Mouse (Mus musculus): ENCODE measurements at regions not wholly inside any gene's neighbourhood (a gene's known extent, or its start where the extent isn't known, plus 50 kb on each side); places are given as distances from the start of the nearest gene placed in this dataset.
"Not testable (repeated sequence)": the region's sequence is repeated elsewhere in the genome, so short reads cannot be mapped to it uniquely, and the experiment has no call there.

DNA sequence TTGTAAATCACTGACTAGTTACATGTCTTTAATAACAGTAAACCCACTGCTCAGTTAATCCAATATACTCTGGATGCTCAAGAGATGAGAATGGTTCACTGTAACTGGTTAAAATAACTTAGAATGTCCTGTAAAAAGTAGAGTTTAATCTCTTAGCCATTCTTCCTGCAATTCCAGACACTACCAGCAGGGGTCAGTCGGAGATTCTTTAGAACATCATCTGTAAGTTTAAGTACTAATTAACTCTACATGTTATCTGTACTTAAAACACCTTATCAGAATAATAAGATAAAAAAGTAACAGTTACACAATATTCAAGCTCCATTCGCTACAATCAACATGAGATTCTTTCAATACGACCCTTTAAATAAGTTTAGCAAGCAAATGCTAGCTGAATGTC, 58.7 kb upstream of the Olig3 start:
- no peak for DNase-seq

DNA sequence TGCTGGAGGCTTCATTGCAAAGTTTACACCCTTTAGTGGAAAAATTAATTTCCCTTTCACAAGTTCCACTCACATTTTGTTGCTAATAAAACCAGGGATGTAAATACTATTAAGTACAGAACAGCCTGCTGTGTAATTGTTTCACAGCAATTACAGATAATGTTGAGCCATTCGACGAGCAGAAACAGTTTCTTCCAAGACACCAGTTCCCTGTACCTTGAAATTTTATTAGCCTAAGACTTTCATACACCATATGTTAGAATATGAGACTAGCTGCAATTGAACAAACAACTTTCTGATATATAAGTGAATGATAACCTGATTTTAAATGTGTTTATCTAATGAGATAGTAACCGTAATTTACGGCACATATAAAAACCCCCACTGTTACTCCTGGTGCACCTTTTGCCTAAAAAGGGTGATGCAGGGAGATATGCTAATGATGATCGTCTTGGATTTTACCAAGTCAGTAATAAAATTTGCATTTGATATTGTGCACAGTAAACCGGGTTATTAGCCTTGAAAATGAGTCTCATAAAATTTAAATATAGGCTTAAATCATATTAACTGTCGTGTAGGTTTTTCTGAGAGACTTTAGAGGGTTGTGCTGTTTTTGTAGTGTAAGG, 60.8 kb upstream of the Olig3 start:
- no peak for DNase-seq

DNA sequence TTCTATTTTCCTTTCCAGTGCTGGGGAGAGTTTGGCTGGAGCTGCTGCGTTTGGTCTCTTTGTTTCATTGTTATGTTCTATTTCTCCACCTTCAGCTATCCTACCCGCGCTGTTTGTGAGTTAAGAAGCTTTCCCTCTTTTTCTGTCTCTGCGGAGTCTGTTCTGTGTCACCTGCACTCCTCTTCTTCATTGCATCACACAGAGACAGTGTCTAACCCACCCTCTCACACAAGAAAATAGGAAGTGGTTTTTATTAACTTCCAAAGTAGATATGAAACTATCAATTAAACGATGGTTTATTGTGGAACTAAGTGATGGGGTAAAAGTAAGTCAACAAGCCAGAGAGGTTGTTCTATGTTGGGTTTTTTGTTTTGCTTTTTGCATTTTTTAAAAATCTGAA, 64.9 kb upstream of the Olig3 start:
- DNase-seq = no peak

DNA sequence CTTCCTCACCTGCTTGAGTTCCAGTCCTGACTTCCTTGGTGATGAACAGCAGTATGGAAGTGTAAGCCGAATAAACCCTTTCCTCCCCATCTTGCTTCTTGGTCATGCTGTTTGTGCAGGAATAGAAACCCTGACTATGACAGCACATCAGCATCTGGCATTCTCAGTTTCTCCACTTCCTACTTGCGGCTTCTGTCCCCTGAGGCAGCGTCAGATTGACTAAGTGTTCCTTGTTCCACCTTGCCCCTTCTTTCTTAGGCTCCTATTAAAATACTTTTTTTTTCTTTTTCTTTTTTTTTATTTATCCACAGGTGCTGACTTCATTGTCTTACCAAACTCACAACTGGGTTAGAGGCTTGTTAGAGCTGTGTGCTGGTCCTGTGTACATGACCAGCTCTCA, 65.3 kb upstream of the Olig3 start:
- not testable (repeated sequence) for DNase-seq

DNA sequence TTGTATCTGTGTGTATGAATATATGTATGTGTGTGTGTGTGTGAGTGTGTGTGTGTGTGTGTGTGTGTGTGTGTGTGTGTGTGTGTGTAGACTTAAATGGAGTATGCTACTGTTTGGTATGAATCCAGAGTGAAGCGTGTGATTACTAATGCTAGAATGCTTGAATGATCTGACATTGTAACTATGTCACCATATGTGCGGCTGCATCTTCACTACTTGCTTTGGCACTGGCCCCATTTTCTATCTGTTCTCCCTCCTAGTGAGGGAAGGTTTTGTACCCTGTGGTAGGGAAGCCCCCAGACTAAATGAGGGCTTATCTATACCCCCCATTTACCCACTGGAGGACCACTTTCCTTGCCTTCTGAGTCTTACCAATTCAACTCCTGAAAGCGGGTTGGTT, 74.2 kb upstream of the Olig3 start:
- DNase-seq = no peak

DNA sequence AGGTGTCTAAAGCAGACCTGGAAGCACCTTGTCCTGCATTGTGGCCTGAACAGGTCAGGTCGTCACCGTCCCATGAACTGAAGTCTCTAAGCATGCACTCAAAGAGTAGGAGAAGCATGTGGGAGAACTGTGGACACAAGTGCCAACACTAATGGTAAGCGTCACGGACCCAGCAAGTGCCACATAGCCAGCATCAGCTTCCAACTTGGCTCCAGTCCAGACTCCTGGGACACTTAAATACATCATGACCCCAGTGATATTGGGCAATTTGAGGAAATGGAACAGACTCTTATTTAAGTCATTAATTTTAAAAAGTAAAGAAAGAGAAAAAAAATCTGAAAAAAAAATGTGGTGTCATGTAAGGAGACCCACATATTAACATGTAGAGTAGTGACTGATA, 75.3 kb upstream of the Olig3 start:
- DNase-seq = no peak

DNA sequence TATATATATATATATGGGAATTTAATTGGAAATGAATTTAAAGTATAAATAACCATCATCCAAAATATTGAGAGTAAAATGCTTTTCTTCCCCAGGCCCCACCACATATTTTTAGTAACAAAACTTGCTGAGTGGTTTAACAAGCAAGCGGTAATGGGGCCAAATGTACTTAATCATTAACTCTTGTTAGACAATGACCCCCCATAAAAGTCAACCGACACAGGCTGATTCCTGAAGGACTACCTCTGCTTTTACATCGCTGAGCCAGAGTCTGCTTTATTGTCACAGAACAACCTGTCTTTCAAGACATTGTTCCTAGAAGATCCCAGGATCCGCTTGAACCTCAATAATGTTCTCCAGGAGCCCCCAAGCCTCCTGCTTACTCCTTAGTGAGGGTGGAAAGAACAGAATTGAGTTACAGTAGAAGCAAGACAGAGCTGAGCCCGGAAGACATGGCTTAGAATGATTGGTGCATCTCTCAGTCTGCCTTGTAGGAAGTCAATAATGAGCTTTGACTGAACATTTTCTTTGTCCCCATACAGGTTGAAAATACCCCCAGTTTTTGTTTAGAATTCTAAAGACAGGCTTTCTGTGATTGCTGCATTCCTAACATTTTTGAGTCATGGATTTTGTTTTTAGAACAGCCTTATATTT, 78.0 kb upstream of the Olig3 start:
- no peak for DNase-seq

DNA sequence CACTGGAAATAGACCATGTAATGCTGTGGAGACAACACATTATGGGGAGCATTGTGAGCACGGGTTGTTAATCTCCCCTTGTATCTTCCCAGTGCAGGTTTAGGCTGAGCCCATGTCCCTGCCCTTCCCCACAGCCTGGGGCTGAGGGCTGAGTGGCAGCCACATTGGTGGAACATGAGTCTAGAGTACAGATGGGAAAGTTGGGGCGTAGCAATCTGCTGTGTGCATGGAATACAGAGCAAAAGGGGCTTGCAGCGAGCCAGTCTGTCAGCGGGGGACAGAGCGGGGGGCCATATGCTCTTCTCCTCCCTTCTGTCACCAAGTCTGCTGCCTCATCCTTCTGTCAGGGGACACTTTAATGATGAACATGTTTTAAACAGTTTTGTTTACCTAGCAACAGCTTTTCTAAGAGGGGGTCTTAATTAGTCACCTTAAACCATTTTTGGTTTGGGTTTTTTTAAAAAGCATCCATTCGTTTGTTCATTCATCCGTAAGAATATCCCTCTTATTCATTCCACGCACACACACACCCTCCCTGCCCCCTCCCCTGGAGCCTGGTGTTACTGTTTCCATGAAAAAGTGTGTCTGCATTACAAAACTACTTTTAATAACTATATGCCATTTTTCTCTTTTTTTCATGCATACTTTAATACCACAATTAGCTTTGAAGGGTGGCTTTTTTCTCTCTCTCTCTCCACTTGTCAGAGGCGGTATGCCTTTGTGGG, 79.1 kb upstream of the Olig3 start:
- DNase-seq = no peak

DNA sequence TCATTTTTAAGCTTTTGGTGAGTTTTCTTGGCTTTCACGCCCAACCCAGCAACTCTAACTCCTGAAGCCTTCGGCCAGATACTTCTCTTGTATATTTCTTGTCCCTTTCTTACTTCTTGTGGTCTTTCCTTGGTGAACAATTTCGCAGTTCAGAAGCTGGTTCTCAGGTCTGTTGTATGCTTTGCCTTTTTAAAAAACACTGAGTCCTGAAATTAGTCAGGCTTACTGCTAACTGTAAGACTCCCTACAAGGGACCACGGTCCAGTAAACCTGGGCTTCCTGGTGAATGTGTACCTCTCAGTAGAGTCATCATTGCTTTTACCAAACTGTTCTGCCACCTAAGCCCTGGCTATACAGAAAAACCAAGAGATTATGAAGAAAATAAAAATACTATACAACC, 81.3 kb upstream of the Olig3 start:
- DNase-seq = no peak

DNA sequence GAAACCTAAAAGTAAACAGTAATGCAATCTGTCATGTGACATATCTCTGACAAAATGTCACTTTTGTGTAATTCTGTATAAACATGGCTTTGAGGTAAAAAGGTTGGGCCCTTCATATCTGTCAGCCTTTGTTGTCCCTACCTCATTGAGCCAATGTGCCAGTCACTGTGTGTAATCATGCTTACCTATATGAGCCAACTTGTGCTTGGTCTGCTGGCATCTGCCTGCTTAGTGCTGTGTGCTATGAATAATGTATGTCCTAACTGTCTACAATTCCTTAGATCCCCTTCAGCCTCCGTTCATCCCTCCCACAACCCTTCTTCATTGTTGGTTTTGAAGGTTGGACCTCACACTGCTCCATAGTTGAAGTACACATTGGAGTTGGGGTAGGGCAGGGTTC, 86.9 kb upstream of the Olig3 start:
- no peak for DNase-seq

DNA sequence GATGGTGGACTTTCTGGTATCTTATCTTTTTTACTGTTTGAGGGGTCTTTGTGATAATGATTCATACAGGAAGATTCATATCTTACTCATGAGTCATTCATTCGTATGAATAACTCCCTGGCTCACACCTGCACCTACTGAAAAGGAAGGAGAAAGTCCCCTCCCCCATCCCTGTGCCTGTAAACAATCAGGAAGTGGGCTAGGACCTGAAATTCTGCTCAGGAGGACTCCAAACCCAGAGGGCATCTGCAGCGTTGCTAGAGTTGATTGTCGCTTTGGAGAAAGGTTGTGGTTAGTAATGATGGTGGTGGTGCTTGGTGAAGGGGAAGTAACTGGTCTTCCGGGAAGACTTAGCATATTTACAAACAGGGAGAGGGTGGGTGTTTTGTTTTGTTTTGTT, 88.3 kb upstream of the Olig3 start:
- no peak for DNase-seq

DNA sequence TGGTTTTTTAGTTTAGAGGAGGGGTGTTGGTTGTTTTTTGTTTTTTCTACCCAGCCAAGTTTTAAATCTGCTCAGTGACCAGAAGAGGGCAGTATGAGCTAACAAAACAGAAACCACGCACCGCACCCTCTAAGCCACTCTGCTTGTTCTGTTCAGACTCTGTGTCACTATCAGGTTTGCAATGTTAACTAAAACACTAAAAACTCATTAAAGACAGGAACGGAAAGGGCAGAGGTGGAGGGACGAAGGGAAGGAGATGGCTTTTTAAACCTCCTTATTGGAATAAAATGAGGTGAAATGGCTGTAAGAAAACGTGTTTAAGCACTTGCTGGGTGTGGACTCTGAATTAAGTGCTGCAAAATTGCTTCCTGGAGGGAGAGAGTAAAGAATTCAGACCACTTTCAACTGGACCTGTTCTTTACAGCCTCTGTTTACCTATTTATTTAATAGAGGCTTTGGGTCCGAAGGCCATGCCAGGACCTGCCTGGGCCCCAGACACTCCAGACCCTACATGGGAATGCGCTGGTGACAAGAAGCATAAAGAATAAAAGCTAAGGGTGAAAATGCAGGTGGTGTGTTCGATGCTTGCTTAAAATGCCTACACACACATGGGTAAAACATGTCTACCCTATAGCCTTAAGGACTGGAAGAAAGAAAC, 116.1 kb upstream of the Olig3 start:
- peak; percentile 45 for DNase-seq

DNA sequence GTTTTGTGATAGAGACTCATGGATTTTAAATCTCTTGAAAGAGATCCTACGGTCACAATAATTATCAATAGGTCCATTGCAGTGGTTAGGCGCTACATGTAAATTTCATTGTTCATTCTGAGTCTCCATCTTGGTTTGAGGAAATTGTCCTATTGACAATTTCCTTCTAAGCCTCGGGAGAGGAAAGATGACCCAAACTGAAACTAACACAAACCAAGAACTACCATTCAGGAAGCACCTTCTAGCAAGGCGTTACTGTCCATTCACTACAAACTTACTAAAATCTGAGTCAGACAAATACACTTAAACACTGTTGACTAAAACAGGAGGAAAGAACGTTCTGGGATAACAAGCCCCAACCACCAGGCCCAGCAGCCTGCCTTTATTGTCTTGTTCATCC, 140.1 kb upstream of the Olig3 start:
- no peak for DNase-seq

DNA sequence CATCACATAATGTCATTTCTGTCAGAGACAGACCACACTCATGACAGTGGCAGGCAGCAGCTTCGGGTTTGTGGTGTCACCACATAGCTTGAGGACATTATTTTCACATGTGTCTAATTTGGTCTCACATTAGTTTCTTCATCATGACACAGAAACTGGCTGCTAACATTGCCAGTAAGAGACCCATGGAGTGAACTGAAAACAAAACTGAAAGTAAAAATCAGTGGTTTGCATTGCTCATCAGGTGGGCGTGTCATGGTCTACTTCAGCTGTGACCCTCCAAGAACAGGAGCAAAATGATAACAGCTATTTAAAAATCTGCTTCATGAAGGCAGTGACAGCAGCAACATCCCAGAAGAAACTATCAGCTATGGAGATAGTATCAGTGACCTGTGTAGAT, 146.6 kb upstream of the Olig3 start:
- no peak for DNase-seq

DNA sequence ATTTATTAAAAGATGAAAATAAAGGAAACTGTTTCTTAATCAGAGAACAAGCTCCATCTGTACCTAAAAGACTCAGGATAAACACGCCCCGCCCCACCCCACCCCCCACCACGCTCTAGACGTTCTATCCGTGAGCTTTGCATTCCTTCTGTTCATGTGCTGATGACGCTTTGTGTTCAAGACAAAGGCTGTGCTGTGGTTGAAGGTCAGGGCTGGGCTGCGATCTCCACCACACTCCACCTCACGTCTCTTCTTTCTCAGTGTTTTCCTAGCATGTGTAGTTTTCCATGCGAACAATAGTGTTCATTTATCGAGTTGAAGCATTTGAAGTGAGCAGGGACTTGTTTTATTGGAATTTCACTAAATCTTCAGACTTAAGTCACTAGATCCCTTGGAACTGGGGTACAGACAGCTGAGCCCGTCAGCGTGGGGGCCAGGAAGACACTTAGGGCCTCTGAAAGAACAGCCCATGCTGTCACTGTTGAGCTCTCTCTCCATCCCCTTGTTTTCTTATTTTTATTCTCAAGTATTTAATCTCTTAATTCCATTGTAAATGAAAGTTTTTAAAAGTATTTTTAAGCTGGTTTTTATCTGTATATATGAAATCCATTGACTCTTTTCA, 148.1 kb upstream of the Olig3 start:
- DNase-seq = no peak

DNA sequence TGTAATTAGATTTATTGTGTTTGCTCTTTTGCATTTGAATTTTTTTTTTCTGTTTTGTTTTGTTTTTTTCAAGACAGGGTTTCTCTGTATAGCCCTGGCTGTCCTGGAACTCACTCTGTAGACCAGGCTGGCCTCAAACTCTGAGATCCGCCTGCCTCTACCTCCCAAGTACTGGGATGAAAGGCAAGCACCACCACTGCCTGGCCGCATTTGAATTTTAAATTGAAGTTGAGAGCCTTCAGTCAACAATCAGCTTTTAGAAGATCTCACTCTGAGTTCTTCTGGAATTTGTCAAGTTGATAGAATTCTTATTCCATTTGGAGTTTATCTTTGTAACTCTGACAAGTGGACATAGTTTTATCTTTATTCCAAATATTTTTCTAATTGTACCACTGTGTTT, 148.8 kb upstream of the Olig3 start:
- DNase-seq = no peak

DNA sequence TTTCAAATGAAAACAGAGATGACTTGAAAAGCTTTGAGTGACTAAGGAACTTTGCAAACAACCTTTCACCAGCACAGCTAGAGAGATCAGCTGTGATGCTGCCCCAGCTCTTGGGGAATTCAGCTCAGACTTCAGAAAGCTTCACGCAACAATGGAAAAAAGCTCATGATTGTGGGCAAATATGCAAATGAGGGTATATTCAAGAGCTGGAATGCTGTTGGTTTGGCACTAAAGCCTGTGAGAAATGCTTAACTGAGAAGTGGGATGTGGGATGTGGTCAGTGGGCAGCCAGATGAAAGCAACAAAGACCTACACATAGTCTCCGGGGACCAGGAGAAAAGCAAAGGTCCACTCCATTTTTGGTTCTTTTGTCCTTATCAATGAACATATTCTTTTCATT, 156.0 kb upstream of the Olig3 start:
- DNase-seq = no peak

DNA sequence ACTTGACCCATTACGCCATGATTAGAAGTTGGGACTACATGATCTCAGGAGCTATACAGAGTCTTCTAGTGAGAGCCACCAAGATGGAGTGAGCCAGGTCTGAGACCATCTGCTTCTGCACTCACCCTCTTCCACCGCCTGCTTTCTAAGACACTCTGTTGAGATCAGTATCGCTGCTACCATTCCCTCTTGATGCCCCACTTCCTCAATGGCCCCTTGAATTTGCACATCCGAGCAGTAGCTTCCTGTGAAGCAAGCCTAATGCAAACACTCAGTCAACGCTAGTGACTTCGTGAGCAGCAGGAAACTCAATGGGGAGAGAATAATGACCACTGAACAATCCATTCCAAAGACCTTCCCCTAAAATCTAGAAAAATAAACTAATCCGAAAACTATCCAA, 160.7 kb upstream of the Olig3 start:
- no peak for DNase-seq

DNA sequence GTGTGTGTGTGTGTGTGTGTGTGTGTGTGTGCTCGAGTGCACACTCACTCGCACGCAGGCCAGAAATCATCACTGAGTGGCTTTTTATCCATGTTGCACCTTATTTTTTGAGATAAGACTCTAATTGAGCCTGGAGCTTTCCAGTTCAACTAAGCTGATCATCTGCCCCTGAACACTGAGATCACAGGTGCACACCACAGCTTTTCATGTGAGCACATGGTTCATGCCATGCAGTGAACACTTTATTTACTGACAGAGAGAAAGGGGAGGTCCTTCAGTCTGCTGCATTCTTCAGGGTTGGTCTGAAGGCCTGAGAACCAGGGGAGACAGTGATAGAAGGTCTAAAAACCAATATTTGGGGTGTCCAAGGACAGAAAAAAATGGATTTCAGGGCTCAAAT, 161.7 kb upstream of the Olig3 start:
- DNase-seq = no peak

DNA sequence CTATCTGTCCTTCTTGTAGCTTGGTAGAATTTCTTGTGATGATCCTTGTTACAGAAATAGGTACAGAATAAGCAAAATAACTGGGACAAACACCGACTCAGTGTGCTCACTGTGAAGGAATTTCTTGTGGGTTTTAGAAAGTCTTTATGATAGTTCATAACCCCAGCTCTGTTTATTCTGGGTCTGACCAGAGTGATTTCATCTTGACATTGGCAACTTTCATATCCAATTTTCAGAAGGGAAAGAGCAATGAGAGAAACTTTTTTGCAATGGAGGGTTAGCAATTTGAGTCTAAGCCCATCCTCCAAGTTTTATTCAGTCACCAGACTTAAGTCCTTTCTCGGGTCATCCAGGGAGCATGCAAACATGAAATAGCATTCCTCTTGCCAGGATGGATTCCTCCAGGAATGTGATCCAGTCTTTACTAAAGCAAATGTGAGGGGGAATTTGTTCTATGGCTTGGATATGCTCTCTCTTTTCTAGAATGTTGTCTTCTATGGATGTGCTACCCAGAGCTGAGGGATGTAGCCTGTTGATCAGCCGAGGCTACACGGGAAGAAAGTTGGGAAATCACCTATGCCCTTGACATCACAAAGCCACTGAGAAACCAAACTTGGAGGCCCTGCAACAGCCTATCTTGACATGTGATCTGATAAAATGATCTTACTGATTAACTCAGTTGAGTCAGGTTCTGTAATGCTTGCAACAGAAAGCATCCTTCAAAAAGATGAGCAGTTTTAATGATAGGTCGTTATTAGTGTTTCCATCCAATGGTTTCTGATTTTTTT, 163.2 kb upstream of the Olig3 start:
- DNase-seq = no peak

DNA sequence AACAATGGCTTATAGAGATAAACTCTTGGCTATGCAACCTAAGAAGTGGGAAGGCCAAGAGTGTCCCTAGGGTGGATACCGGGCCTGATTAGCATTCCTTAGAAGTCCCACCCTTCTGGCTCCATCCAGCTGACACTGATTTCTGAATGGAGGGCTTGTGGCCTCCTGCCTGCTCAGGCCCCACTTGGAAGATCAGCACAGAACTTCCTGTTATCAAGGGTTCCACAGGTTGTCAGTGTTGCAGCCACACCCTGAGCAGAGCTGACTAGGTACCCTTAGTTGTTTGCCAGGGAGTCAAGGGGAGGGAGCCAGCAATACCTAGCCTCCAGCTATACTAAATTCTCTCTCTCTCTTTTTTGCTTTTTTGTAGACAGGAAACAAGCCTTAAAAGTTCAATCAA, 164.1 kb upstream of the Olig3 start:
- DNase-seq = no peak

DNA sequence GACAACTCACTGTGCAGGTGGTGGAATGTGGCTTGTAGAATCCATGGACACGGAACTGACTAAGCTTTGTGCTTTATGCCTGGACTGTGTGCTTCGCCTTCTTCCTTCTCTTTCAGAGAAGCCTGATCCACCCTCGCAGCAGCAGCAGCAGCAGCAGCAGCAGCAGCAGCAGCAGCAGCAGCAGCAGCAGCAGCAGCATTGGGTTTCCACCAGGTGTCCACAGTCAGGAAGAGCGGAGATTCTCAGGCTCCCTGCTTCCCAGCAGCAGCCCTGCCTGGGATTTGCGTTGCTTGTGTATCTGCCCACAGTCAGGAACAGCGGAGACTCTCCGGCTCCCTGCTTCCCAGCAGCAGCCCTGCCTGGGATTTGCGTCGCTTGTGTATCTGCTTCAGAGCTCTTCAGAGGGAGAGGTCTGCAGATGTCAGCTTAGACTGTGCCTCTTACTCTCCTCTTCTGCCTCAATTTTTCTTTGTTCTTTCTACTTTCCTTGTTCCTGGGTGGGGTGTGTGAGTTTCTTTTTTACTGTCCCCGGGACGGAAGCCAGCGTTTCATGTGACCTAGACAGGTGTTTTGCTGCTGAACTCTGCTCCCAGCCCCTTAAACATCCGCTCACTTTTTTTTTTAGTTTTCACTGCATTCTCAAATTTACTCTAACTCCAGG, 168.1 kb upstream of the Olig3 start:
- no peak for DNase-seq

Data from adrenal gland, postnatal 14 days (tissue).